Mouse (Mus musculus): ENCODE measurements around the gene Srrm1.

The Srrm1 gene

GRCm38 (mm10) chr4:135353794-135354450, 801 bp upstream of the Srrm1 start:
- peak; percentile 13 to 18 for DNase-seq (ENCODE audit: low spot score in 2 of 2)

GRCm38 (mm10) chr4:135352326-135353065, 625 bp downstream of the Srrm1 start:
- DNase-seq (ENCODE audit: low spot score in 2 of 2): no peak

- DNase-seq (ENCODE audit: low spot score in 2 of 2): no peak
Observed at GRCm38 (mm10) chr4:135337376-135337942, 15.7 kb downstream of the Srrm1 start.

GRCm38 (mm10) chr4:135336023-135336357, 17.1 kb downstream of the Srrm1 start:
- no peak for DNase-seq (ENCODE audit: low spot score in 2 of 2)

- DNase-seq (ENCODE audit: low spot score in 2 of 2): no peak
Observed at GRCm38 (mm10) chr4:135335327-135336022, 17.6 kb downstream of the Srrm1 start.

- DNase-seq (ENCODE audit: low spot score in 2 of 2): no peak
Observed at GRCm38 (mm10) chr4:135326469-135326868, 26.7 kb downstream of the Srrm1 start.

GRCm38 (mm10) chr4:135326046-135326445, 27.1 kb downstream of the Srrm1 start:
- DNase-seq (ENCODE audit: low spot score in 2 of 2): no peak

GRCm38 (mm10) chr4:135323021-135323420, 30.1 kb downstream of the Srrm1 start:
- no peak for DNase-seq (ENCODE audit: low spot score in 2 of 2)

GRCm38 (mm10) chr4:135317966-135318365, 35.2 kb downstream of the Srrm1 start:
- peak in 1 of 2 experiments; percentile 65 for DNase-seq (ENCODE audit: low spot score in 2 of 2)

GRCm38 (mm10) chr4:135317539-135317938, 35.6 kb downstream of the Srrm1 start:
- no peak for DNase-seq (ENCODE audit: low spot score in 2 of 2)

- no peak for DNase-seq (ENCODE audit: low spot score in 2 of 2)
Observed at GRCm38 (mm10) chr4:135315287-135315686, 37.8 kb downstream of the Srrm1 start.

GRCm38 (mm10) chr4:135314419-135314832, 38.7 kb downstream of the Srrm1 start:
- no peak for DNase-seq (ENCODE audit: low spot score in 2 of 2)

- DNase-seq (ENCODE audit: low spot score in 2 of 2): no peak
Observed at GRCm38 (mm10) chr4:135313761-135314241, 39.3 kb downstream of the Srrm1 start.

GRCm38 (mm10) chr4:135313111-135313691, 39.9 kb downstream of the Srrm1 start:
- DNase-seq (ENCODE audit: low spot score in 2 of 2): no peak

GRCm38 (mm10) chr4:135312706-135313105, 40.4 kb downstream of the Srrm1 start:
- no peak for DNase-seq (ENCODE audit: low spot score in 2 of 2)

GRCm38 (mm10) chr4:135310371-135310770, 42.8 kb downstream of the Srrm1 start:
- DNase-seq (ENCODE audit: low spot score in 2 of 2): no peak

- DNase-seq (ENCODE audit: low spot score in 2 of 2): no peak
Observed at GRCm38 (mm10) chr4:135309726-135310125, 43.4 kb downstream of the Srrm1 start.

- DNase-seq (ENCODE audit: low spot score in 2 of 2): no peak
Observed at GRCm38 (mm10) chr4:135309112-135309659, 43.9 kb downstream of the Srrm1 start.

- DNase-seq (ENCODE audit: low spot score in 2 of 2): no peak
Observed at GRCm38 (mm10) chr4:135306971-135307632, 46.0 kb downstream of the Srrm1 start.

GRCm38 (mm10) chr4:135306533-135306932, 46.6 kb downstream of the Srrm1 start:
- no peak for DNase-seq (ENCODE audit: low spot score in 2 of 2)

GRCm38 (mm10) chr4:135302261-135302660, 50.9 kb downstream of the Srrm1 start:
- no peak for DNase-seq (ENCODE audit: low spot score in 2 of 2)

Measured in thymus, postnatal 10 days (tissue).